Mouse (Mus musculus) c-Kit-positive CD71-positive TER-119-negative erythroid progenitor cells, embryonic 14.5 days (primary cell): ENCODE data around the gene Rspry1.
A peak's percentile ranks its signal among the peaks of the same experiment; 100 is the strongest.

Source experiments
- DNase-seq: peaks from one replicate; pipeline ENCODE4 v3.0.0-alpha.2; 2013; ENCODE audit warnings: low read depth

The Rspry1 gene

GRCm38 (mm10) chr8:94601607-94602385, at the start of gene Rspry1, which contains the start of gene Fam192a:
Gene Rspry1 (plus strand): TSS chr8:94601937.
Gene Fam192a (minus strand): TSS chr8:94601997.
- DNase-seq: peak; percentile 100

- no peak for DNase-seq
These were observed 49.0 kb upstream of the Rspry1 start for GRCm38 (mm10) chr8:94552696-94553095.

- no peak for DNase-seq
These were observed 44.5 kb upstream of the Rspry1 start for GRCm38 (mm10) chr8:94557281-94557680.

- DNase-seq: no peak
These were observed 40.5 kb upstream of the Rspry1 start for GRCm38 (mm10) chr8:94561256-94561655.

- no peak for DNase-seq
These were observed 37.3 kb upstream of the Rspry1 start for GRCm38 (mm10) chr8:94564421-94564820.

- DNase-seq: no peak
These were observed 35.7 kb upstream of the Rspry1 start for GRCm38 (mm10) chr8:94566033-94566432.

GRCm38 (mm10) chr8:94566446-94567158, 35.1 kb upstream of the Rspry1 start:
- no peak for DNase-seq

- no peak for DNase-seq
These were observed 34.4 kb upstream of the Rspry1 start for GRCm38 (mm10) chr8:94567159-94567849.

GRCm38 (mm10) chr8:94568098-94568497, 33.6 kb upstream of the Rspry1 start:
- DNase-seq: no peak

- DNase-seq: no peak
These were observed 32.3 kb upstream of the Rspry1 start for GRCm38 (mm10) chr8:94569419-94569818.

GRCm38 (mm10) chr8:94571896-94572295, 29.8 kb upstream of the Rspry1 start:
- no peak for DNase-seq

GRCm38 (mm10) chr8:94574159-94574907, 27.4 kb upstream of the Rspry1 start:
- DNase-seq: no peak

GRCm38 (mm10) chr8:94575148-94575547, 26.6 kb upstream of the Rspry1 start:
- DNase-seq: no peak

GRCm38 (mm10) chr8:94581820-94582483, 19.8 kb upstream of the Rspry1 start:
- DNase-seq: no peak

GRCm38 (mm10) chr8:94582569-94582968, 19.2 kb upstream of the Rspry1 start:
- no peak for DNase-seq

GRCm38 (mm10) chr8:94584238-94584817, 17.4 kb upstream of the Rspry1 start:
- DNase-seq: no peak

- no peak for DNase-seq
These were observed 10.0 kb upstream of the Rspry1 start for GRCm38 (mm10) chr8:94591691-94592090.

- DNase-seq: no peak
These were observed 7.5 kb upstream of the Rspry1 start for GRCm38 (mm10) chr8:94594211-94594610.

- DNase-seq: no peak
These were observed 1.3 kb upstream of the Rspry1 start for GRCm38 (mm10) chr8:94600478-94600877.

- no peak for DNase-seq
These were observed 617 bp upstream of the Rspry1 start for GRCm38 (mm10) chr8:94601034-94601606.
